Mouse (Mus musculus): ENCODE results near the gene Zbtb5.

GRCm38 (mm10) chr4:45015615-45016014 lies 3.4 kb upstream of the Zbtb5 start:
- TF ChIP-seq CTCF (IDR thresholded peaks at IDR 0.05; ENCODE audit: borderline replicate concordance, insufficient read depth, low read length) (no peak), POLR2A (IDR thresholded peaks at IDR 0.05; ENCODE audit: low read depth, low read length) (no peak)
